Mouse (Mus musculus) mouse embryonic stem cell (cell line): Measurements from ENCODE around the gene Caln1.

Experiments used
- in situ Hi-C, 2 experiments: fragments of 300-500 bp; cut with MboI; formaldehyde crosslinking; loops; 1 replicate in 1 of 2; 3 replicates in 1 of 2; pipeline ENCODE4 v1.14.3; 2019 to 2020; ENCODE audit warnings: low sequenced_read_pairs in 2 of 2, low pct_unique_long_range_greater_than_20kb in 1 of 2, mixed read lengths in 1 of 2; ENCODE audit not compliant: unreplicated experiment in 1 of 2

Caln1 gene

DNA sequence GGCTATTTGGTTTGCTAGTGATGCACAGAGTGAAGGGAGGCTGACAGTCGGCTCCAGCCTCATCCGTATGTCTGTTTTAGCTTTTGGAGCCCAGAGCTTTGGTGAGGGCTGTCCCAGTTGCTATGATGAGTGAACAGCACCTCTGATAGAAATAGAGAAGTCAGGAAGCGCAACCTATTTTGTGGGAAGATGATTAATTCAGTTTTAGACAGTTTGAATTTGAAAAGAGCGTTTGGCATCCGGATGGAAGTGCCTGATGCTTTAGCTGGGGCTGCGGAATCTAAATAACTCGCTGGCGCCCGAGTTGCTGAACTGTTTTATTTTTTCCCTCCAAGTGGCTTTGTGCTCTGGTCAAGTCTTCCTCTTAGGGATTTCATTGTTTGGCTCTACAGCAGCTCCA is 133.3 kb downstream of the Caln1 start:
- in situ Hi-C loops = no loop called here

GRCm38 (mm10) chr5:130504891-130505290 is 135.6 kb downstream of the Caln1 start:
- in situ Hi-C loops = no loop called here

DNA sequence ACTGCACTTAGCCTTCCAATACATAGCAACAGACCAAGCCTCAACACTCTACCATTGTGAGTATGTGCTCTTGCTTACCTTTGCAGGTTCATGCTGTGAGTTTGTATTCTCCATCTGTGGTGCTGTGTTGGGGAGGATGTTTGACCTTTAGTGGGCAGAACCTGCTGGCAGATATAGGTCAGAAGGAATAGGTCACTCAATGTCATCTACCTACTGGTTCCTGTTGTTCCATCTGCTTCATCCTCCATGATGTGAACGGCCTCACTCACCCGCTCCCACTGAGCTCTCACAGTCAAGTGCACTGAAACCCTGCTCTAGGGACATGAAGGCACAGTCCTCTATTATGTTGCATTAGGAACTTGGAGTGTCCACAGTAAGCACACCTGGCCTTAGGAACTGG is 141.3 kb downstream of the Caln1 start:
- in situ Hi-C loops = no loop called here

GRCm38 (mm10) chr5:130515395-130515794 is 146.1 kb downstream of the Caln1 start:
- in situ Hi-C loops = no loop called here

- in situ Hi-C loops = no loop called here
Observed at GRCm38 (mm10) chr5:130520527-130520926, 151.3 kb downstream of the Caln1 start.

GRCm38 (mm10) chr5:130527416-130527815 is 158.2 kb downstream of the Caln1 start:
- in situ Hi-C loops = no loop called here

DNA sequence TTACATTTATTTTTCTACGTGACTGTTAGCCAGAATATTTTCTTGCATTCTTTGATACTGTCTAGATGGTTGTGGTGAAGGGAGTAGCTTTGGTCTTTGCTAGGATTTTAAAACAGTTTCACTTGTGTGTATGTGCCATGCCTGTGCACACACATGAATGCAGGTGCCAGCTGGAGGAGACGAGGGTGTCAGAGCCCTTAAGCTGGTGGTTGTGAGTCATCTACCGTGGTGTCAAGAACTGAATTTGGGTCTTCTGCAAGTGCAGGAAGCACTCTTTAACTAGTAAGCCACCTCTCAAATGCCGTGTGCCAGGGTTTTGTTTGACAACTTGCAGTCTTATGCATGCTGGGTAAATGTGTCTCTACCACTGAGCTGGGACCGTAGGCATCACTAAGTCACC is 178.2 kb downstream of the Caln1 start:
- in situ Hi-C loops = no loop called here

- in situ Hi-C loops = no loop called here
Observed at GRCm38 (mm10) chr5:130553916-130554315, 184.7 kb downstream of the Caln1 start.

- in situ Hi-C loops = no loop called here
Observed at GRCm38 (mm10) chr5:130563146-130563545, 193.9 kb downstream of the Caln1 start.

GRCm38 (mm10) chr5:130566002-130566401 is 196.7 kb downstream of the Caln1 start:
- in situ Hi-C loops = no loop called here

DNA sequence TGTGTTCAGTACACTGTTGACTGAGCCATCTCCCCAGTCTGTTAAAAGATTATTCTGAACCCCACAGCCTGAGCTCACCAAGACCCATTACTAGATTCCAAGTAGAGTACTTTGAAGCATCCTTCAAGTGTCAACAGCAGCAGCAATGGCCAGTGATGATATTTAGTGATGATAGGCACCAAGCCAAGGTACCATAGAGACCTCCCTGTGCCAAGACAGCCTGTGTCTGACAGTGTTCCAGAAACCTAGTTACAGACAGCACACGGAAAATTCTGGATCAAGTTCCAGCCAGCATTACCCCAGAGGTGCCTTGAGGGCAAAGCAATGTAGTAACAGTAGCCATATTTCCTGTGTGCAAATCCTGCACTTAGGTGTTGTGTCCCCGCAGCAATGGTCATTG is 208.3 kb downstream of the Caln1 start:
- in situ Hi-C loops = no loop called here

DNA sequence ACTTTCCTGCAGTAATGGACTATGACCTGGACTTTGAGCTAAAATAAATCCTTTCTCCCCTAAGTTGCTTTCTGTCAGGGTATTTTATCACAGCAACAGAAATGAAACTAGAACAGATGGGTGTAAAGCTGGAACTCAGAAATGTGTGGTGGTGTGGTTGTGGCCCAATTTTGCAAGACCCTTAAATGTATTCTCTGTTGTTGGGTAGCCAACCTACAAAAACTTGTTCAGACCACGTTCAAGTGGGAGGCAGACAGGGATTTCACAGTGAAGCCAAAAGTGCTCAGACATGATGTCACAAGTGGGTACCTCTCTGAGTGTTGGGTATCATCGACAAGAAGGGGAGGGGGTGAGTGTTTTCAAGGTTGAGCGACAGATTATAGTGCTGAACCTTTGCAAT is 214.8 kb downstream of the Caln1 start:
- in situ Hi-C loops = no loop called here

DNA sequence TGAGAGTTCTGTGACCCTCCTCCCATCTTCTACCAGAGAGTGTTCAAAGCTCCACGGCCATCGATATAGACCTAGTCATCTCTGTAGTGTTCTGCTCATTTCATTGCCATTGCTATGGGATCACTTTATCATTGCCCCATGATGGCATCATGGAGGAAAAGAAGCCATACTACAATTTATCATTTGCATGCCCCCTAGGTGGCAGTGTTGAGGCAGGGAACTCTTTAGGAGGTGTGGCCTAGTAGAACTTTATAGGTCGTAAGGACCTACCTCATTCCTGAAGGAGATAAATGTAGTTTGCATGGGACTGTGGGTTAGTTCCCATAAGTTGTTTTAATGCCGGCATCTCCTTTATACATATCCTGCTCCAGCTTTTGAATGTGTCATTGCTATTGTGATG is 217.0 kb downstream of the Caln1 start:
- in situ Hi-C loops = no loop called here

- in situ Hi-C loops = no loop called here
Observed at GRCm38 (mm10) chr5:130596541-130596940, 227.3 kb downstream of the Caln1 start.

- in situ Hi-C loops = no loop called here
Observed at GRCm38 (mm10) chr5:130613657-130614056, 244.4 kb downstream of the Caln1 start.

GRCm38 (mm10) chr5:130614209-130614608 is 245.0 kb downstream of the Caln1 start:
- in situ Hi-C loops = no loop called here

DNA sequence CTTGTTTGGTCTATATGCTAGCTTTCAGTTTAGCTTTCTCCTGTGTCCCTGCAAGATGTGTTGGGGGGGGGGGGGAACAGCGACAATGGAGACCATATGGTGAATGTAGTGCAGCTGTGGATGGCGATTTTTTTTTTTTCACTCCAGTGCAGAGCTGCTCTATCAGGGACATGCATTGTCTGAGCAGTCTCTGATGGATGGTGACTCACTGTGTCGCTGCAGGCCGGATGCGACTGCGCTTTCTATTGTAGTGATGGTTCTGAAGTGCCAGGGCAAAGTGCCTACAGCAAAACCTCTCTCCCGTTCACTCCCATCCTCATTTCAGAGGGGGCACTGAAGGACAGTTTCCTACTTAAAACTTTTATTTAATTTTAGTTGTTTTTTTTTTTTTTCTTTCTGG is 250.8 kb downstream of the Caln1 start:
- in situ Hi-C loops = no loop called here

GRCm38 (mm10) chr5:130623206-130623605 is 254.0 kb downstream of the Caln1 start:
- in situ Hi-C loops = no loop called here

- in situ Hi-C loops = no loop called here
Observed at GRCm38 (mm10) chr5:130627800-130628199, 258.5 kb downstream of the Caln1 start.

DNA sequence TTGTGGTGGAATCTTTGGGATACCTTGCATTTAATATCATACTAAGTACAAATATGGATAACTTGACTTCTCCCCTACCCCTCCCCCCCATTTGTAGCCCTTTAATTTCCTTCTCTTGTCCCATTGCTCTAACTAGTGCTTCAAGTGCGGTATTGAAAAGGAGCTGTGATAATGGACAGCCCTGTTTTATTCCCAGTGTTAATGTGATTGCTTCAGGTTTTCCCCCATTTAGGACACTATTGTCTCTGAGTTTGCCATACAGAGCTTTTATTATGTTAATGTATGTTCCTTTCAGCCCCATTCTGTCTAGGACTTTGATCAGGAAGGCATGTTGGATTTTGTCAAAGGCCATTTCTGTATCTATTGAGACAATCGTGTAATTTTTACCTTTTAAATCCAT is 266.1 kb downstream of the Caln1 start:
- in situ Hi-C loops = no loop called here

DNA sequence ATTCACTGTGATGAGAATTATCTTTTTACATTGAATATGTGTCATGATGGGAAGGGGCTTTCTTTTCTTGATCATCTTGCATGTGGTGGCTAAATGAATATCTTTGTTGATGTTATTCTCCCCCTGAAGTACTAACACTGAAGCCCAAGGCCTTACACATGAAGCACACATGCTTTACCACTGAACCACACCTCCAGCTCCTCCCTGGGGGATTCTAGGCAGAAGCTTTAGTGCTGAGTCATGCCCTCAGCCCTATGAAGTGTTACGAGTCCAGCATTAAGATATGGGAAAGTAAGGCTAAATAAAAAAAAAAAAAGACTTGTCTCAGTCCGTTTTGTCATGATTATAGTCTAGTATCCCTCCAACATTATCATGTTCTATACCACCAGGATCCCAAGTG is 272.6 kb downstream of the Caln1 start:
- in situ Hi-C loops = no loop called here
